Mouse (Mus musculus) intestine, embryonic 16.5 days (tissue): Measurements from ENCODE around the gene Xylb. TPM values are rescaled to one million over a fixed set of nuclear protein-coding genes. Genes with fewer than 3 reads are reported as not detected.

ENCODE experiments used
- ATAC-seq: fragments of 200-750 bp; cut with Nextera tagmentation; 2 replicates; pipeline ENCODE4 v1.8.0; 2017; ENCODE audit warnings: moderate TSS enrichment, moderate library complexity
- H3K27ac ChIP-seq: fragments of 300-500 bp; sonication (generic); 2 replicates; pipeline ENCODE4 v1.5.1; 2014; ENCODE audit warnings: mild to moderate bottlenecking, low read length
- H3K27me3 ChIP-seq: fragments of 300-500 bp; sonication (generic); replicated peaks from 2 replicates; pipeline ENCODE4 v1.6.1; 2014; ENCODE audit warnings: low read length, control low read depth, mixed read lengths; ENCODE audit not compliant: control insufficient read depth, insufficient read depth
- H3K36me3 ChIP-seq: fragments of 300-500 bp; sonication (generic); 2 replicates; pipeline ENCODE4 v1.6.1; 2014; ENCODE audit warnings: low read length, control low read depth; ENCODE audit not compliant: control insufficient read depth, insufficient read depth
- H3K4me1 ChIP-seq: fragments of 300-500 bp; sonication (generic); 2 replicates; pipeline ENCODE4 v1.6.1; 2014; ENCODE audit warnings: low read length, control low read depth, mixed read lengths; ENCODE audit not compliant: control insufficient read depth, insufficient read depth
- H3K4me2 ChIP-seq: fragments of 300-500 bp; sonication (generic); 2 replicates; pipeline ENCODE4 v1.6.1; 2014; ENCODE audit warnings: low read depth, low read length, control low read depth
- H3K4me3 ChIP-seq: fragments of 300-500 bp; sonication (generic); 2 replicates; pipeline ENCODE4 v1.5.1; 2014; ENCODE audit warnings: mild to moderate bottlenecking, low read length
- H3K9ac ChIP-seq: fragments of 300-500 bp; sonication (generic); 2 replicates; pipeline ENCODE4 v1.6.1; 2014; ENCODE audit warnings: low read depth, low read length
- H3K9me3 ChIP-seq: fragments of 300-500 bp; sonication (generic); 2 replicates; pipeline ENCODE4 v1.6.1; 2016; ENCODE audit warnings: low read length, control low read depth; ENCODE audit not compliant: control insufficient read depth
- WGBS: fragments of 180-500 bp; shearing (Covaris S2); extraction: QIAGEN DNeasy Blood & Tissue Kit; methylation state at CpG from one replicate; pipeline ENCODE4 v1.1.7; 2014; 5-methylcytosine and 5-hydroxymethylcytosine counted together
- polyA plus RNA-seq: library from polyadenylated mRNA; unstranded; fragments of >200 nt; fragmentation: Nextera tagmentation; extraction: Ambion mirVana; gene quantifications from 2 replicates; pipeline ENCODE4 v1.2.1, GENCODE M21; 2015

Gene Xylb
- polyA plus RNA-seq, 1 experiment from 2014 or later: 17.4 TPM

DNA sequence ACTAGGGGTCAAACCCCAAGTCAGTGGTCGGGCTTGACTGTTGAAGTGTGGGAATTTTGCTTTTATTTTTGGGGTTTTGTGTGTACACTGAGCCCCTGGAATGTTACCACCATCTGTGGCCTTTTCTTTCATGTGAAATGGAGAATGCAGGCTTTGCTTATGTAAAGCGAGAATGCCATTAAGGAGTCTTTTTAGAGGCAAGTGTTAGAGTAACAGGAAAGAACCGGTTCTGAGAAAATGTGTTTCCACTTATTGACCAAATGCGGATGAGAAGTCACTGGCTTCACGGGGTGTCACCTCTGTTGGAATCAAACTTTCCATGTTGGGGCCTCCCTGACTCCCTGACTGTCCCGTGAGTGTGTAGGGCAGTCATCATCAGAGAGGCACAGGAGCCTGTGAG, 18.4 kb downstream of the Xylb start:
- Histone ChIP-seq H3K4me1 (no peaks in the 10 kb centered on the region), H3K27me3 (no peaks in the 10 kb centered on the region), H3K27ac (no peak overlapping the region), H3K9me3 (no peaks in the 10 kb centered on the region), H3K4me3 (no peak overlapping the region), H3K4me2 (no peak overlapping the region), H3K9ac (no peak overlapping the region), H3K36me3 (no peaks in the 10 kb centered on the region)
- WGBS: 71% methylated on average over 6 of the region's 6 CpGs
- ATAC-seq: no peak

DNA sequence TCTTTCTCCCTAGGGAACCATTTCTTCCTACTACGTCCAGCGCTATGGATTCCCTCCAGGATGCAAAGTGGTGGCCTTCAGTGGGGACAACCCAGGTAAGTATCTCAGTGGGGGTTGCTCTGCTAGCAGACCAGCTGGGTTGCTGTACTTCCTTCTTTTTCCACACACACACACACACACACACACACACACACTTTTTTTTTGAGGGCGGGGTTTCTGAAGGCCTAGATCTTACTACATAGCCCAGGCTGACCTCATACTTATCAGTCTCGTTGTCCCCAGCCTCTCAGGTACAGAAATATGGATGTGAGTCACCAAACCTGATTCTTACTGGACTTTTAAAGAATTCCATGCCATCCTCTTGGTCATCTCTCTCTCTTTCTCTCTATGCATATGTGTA, 21.1 kb downstream of the Xylb start:
- no peaks in the 10 kb centered on the region for H3K36me3 ChIP-seq
- H3K27me3 ChIP-seq: no peaks in the 10 kb centered on the region
- no peaks in the 10 kb centered on the region for H3K9me3 ChIP-seq
- H3K4me2 ChIP-seq: no peak overlapping the region
- H3K4me1 ChIP-seq: no peaks in the 10 kb centered on the region
- WGBS: 87% methylated on average over 4 of the region's 4 CpGs
- ATAC-seq: no peak
- no peak overlapping the region for H3K27ac ChIP-seq
- no peak overlapping the region for H3K9ac ChIP-seq
- no peak overlapping the region for H3K4me3 ChIP-seq

DNA sequence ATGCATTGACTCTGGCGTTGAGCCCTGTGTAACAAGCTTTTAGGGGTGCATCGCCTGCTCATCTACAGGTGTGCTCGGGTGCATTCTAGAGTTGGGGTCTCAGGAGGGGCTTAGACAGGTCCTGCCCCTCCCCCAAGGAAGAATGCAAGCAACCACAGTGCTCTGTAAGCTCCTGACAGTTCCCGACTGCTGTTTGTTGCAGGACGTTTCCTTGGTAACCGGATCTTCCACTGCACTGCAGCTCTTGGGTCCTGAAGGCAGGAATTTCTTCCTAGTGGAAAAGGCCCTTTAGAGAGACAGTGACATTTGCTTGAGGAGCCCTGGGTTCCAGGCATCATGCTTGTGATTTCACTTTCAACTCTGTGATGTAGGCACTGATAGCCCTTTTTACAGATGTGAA, 25.4 kb downstream of the Xylb start:
- no peak for ATAC-seq
- WGBS: 63% methylated on average over 6 of the region's 6 CpGs
- Histone ChIP-seq H3K4me3 (no peak overlapping the region), H3K4me1 (no peaks in the 10 kb centered on the region), H3K36me3 (no peaks in the 10 kb centered on the region), H3K4me2 (no peak overlapping the region), H3K9ac (no peak overlapping the region), H3K27me3 (no peaks in the 10 kb centered on the region), H3K9me3 (no peaks in the 10 kb centered on the region), H3K27ac (no peak overlapping the region)

DNA sequence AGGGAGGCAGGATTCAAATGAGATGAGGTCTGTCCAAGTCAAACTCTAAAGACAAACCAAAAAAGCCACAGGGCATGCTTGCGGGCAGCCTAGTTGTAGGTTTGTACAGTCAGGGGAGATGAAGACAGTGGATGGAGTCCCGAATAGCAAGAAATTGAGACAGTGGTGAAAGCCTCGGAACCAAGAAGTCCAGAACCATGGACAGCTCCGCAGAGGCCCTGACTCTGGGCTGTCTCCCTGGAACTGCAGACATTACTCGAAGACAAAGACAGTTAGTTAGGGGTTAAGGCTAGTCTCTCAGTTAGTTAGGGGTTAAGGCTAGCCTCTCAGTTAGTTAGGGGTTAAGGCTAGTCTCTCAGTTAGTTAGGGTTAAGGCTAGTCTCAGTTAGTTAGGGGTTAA, 31.8 kb downstream of the Xylb start:
- Histone ChIP-seq H3K9me3 (no peaks in the 10 kb centered on the region), H3K4me3 (no peak overlapping the region), H3K27me3 (no peaks in the 10 kb centered on the region), H3K4me2 (no peak overlapping the region), H3K9ac (no peak overlapping the region), H3K4me1 (no peaks in the 10 kb centered on the region), H3K36me3 (no peaks in the 10 kb centered on the region), H3K27ac (no peak overlapping the region)
- WGBS: 47% methylated on average over 5 of the region's 5 CpGs
- no peak for ATAC-seq

DNA sequence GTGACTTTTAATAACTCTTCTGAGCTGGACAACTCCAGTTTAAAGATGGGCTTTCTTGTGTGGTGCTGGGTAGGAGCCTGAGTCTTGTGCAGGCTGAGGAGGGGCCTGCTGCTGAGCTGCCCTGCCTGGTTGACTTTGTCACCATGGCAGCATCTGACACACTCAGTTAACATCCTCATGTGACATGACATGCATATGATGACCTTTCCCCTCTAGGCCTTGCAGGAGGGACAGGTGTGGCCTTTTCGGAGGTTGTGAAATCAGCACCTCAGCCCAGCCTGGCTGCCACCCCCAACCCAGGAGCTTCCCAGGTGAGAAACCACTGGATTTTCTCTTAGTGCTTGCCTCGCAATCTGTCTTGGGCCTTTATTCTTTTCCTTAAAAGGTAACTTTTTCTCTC, 33.0 kb downstream of the Xylb start:
- Histone ChIP-seq H3K36me3 (no peaks in the 10 kb centered on the region), H3K4me2 (no peak overlapping the region), H3K27ac (no peak overlapping the region), H3K4me1 (no peaks in the 10 kb centered on the region), H3K4me3 (no peak overlapping the region), H3K27me3 (no peaks in the 10 kb centered on the region), H3K9ac (no peak overlapping the region), H3K9me3 (no peaks in the 10 kb centered on the region)
- no peak for ATAC-seq
- 86% methylated on average over 2 of the region's 2 CpGs for WGBS

- ATAC-seq: no peak
- Histone ChIP-seq H3K27ac (no peak overlapping the region), H3K9ac (no peak overlapping the region), H3K9me3 (no peaks in the 10 kb centered on the region), H3K27me3 (no peaks in the 10 kb centered on the region), H3K4me1 (no peaks in the 10 kb centered on the region), H3K4me3 (no peak overlapping the region), H3K36me3 (no peaks in the 10 kb centered on the region), H3K4me2 (no peak overlapping the region)
- WGBS: 84% methylated on average over 1 of the region's 1 CpGs
These were observed 37.6 kb downstream of the Xylb start for GRCm38 (mm10) chr9:119394808-119395207.

DNA sequence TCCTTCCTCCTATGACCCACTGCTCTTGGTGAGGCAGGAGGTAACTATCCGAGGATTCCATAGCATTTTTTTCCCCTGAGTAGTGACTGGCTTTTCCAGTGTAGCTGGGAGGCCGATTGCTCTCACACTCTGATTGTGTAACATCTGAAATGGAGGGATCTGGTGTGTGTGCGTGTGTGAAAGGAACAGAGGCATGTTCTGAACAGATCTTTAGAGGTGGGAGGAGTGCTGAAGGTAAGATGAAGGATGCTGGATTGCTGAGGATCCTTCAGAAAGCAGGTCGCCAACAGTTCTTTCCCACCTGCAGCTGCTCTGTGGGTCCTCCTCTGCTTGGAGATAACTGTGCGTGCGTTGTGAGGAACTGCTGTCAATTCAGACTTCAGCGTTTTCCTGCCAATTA, 44.2 kb downstream of the Xylb start:
- WGBS: 2% methylated on average over 7 of the region's 7 CpGs
- Histone ChIP-seq H3K4me3 (peak overlapping the region; percentile 77), H3K9me3 (no peaks in the 10 kb centered on the region), H3K4me2 (peak overlapping the region; percentile 98), H3K36me3 (no peaks in the 10 kb centered on the region), H3K4me1 (peaks cover 14% of the 10 kb centered on the region), H3K27ac (peak overlapping the region; percentile 72), H3K9ac (peak overlapping the region; percentile 67), H3K27me3 (no peaks in the 10 kb centered on the region)
- peak; percentile 32 for ATAC-seq

- Histone ChIP-seq H3K36me3 (no peaks in the 10 kb centered on the region), H3K4me3 (peak within 1 kb of the TSS; percentile 77), H3K27me3 (no peaks in the 10 kb centered on the region), H3K4me1 (peaks cover 14% of the 10 kb centered on the region), H3K9me3 (no peaks in the 10 kb centered on the region), H3K9ac (peak within 1 kb of the TSS; percentile 93), H3K4me2 (peak within 1 kb of the TSS; percentile 98), H3K27ac (peak within 1 kb of the TSS; percentile 93)
- WGBS: under 1% methylated on average over 28 of the region's 32 CpGs
- peak; percentile 95 for ATAC-seq
These were observed 44.6 kb downstream of the Xylb start, which contains the start of gene Acvr2b for GRCm38 (mm10) chr9:119401801-119402214. Acvr2b (plus strand) TSS chr9:119402118.

- Histone ChIP-seq H3K4me2 (peak overlapping the region; percentile 98), H3K27ac (peak overlapping the region; percentile 93), H3K4me3 (peak overlapping the region; percentile 77), H3K9me3 (no peaks in the 10 kb centered on the region), H3K4me1 (peaks cover 14% of the 10 kb centered on the region), H3K9ac (peak overlapping the region; percentile 93), H3K36me3 (no peaks in the 10 kb centered on the region), H3K27me3 (no peaks in the 10 kb centered on the region)
- under 1% methylated on average over 124 of the region's 127 CpGs for WGBS
- ATAC-seq: 0 out of 2 replicates have a peak, but pooled peaks have one; percentile 9
These were observed 45.4 kb downstream of the Xylb start for GRCm38 (mm10) chr9:119402253-119403235.
